Mouse (Mus musculus) forebrain, embryonic 14.5 days (tissue): ENCODE data around the gene Nkiras2. TPM values are rescaled to one million over a fixed set of nuclear protein-coding genes. Genes with fewer than 3 reads are reported as not detected.

ENCODE experiments used
- ATAC-seq: fragments of 200-750 bp; cut with Nextera tagmentation; 2 replicates; pipeline ENCODE4 v1.8.0; 2017; ENCODE audit warnings: mild to moderate bottlenecking, moderate library complexity
- DNase-seq: peaks from one replicate; pipeline ENCODE4 v3.0.0-alpha.2; 2015; ENCODE audit warnings: low spot score
- H3K27ac ChIP-seq: fragments of 300-500 bp; sonication (generic); 2 replicates; pipeline ENCODE4 v1.5.1; 2014; ENCODE audit warnings: low read depth, mild to moderate bottlenecking, control low read depth, low read length, moderate library complexity
- H3K27me3 ChIP-seq: fragments of 300-500 bp; sonication (generic); replicated peaks from 2 replicates; pipeline ENCODE4 v1.6.1; 2014; ENCODE audit warnings: low read length, control low read depth, mixed read lengths; ENCODE audit not compliant: control insufficient read depth, insufficient read depth
- H3K36me3 ChIP-seq: fragments of 300-500 bp; sonication (generic); 2 replicates; pipeline ENCODE4 v1.6.1; 2014; ENCODE audit warnings: low read length, control low read depth; ENCODE audit not compliant: control insufficient read depth, insufficient read depth
- H3K4me1 ChIP-seq: fragments of 300-500 bp; sonication (generic); 2 replicates; pipeline ENCODE4 v1.6.1; 2014; ENCODE audit warnings: antibody characterized with exemption, low read length, control low read depth; ENCODE audit not compliant: control insufficient read depth, insufficient read depth
- H3K4me2 ChIP-seq: fragments of 300-500 bp; sonication (generic); 2 replicates; pipeline ENCODE4 v1.6.1; 2014; ENCODE audit warnings: mild to moderate bottlenecking, control low read depth, low read length
- H3K4me3 ChIP-seq: fragments of 300-500 bp; sonication (generic); 2 replicates; pipeline ENCODE4 v1.5.1; 2014; ENCODE audit warnings: low read depth, low read length, control low read depth
- H3K9ac ChIP-seq: fragments of 300-500 bp; sonication (generic); 2 replicates; pipeline ENCODE4 v1.6.1; 2014; ENCODE audit warnings: mild to moderate bottlenecking, low read length, control low read depth, moderate library complexity
- H3K9me3 ChIP-seq: fragments of 300-500 bp; sonication (generic); replicated peaks from 2 replicates; pipeline ENCODE4 v1.6.1; 2016; ENCODE audit warnings: low read length, control low read depth, mixed read lengths; ENCODE audit not compliant: control insufficient read depth
- WGBS: fragments of 180-500 bp; shearing (Covaris S2); extraction: QIAGEN DNeasy Blood & Tissue Kit; methylation state at CpG from one replicate; pipeline ENCODE4 v1.1.7; 2014; 5-methylcytosine and 5-hydroxymethylcytosine counted together
- polyA plus RNA-seq: library from polyadenylated mRNA; unstranded; fragments of >200 nt; fragmentation: Nextera tagmentation; extraction: Ambion mirVana; gene quantifications from 2 replicates; pipeline ENCODE4 v1.2.1, GENCODE M21; 2014

Gene Nkiras2
- polyA plus RNA-seq, 1 experiment from 2014 or later: 122 TPM

GRCm38 (mm10) chr11:100619485-100619975 is 486 bp downstream of the Nkiras2 start:
- ATAC-seq (peak; percentile 98), DNase-seq (peak; percentile 99)
- Histone ChIP-seq H3K36me3 (peaks cover 9% of the 10 kb centered on the region; the same call in 1 of the 2 replicates), H3K4me1 (peaks cover 20% of the 10 kb centered on the region), H3K4me2 (peak overlapping the region; percentile 91), H3K9ac (peak overlapping the region; percentile 91), H3K9me3 (no peaks in the 10 kb centered on the region), H3K27ac (peak overlapping the region; percentile 91), H3K27me3 (no peaks in the 10 kb centered on the region), H3K4me3 (peak overlapping the region; percentile 91)
- WGBS: 0% methylated on average over 40 of the region's 40 CpGs

- Histone ChIP-seq H3K4me2 (peak within 1 kb of the TSS; percentile 91), H3K9ac (peak within 1 kb of the TSS; percentile 91), H3K4me1 (peaks cover 20% of the 10 kb centered on the region), H3K27me3 (no peaks in the 10 kb centered on the region), H3K4me3 (peak within 1 kb of the TSS; percentile 91), H3K36me3 (peaks cover 13% of the 10 kb centered on the region; the same call in 1 of the 2 replicates), H3K27ac (peak within 1 kb of the TSS; percentile 91), H3K9me3 (no peaks in the 10 kb centered on the region)
- WGBS: 3% methylated on average over 11 of the region's 11 CpGs
- ATAC-seq: no peak; the same call in 1 of the 2 replicates
- DNase-seq: no peak
These were observed 938 bp downstream of the Nkiras2 start, which contains the start of gene Dnajc7 for GRCm38 (mm10) chr11:100619982-100620381. Gene Dnajc7 (minus strand): TSS chr11:100620168.

GRCm38 (mm10) chr11:100622714-100623113 is 3.7 kb downstream of the Nkiras2 start:
- Histone ChIP-seq H3K27ac (peak overlapping the region; percentile 56), H3K4me1 (peaks cover 18% of the 10 kb centered on the region), H3K4me2 (peak overlapping the region; percentile 59), H3K4me3 (peak overlapping the region; percentile 57), H3K9me3 (no peaks in the 10 kb centered on the region), H3K9ac (peak overlapping the region; percentile 79), H3K36me3 (peaks cover 30% of the 10 kb centered on the region), H3K27me3 (no peaks in the 10 kb centered on the region)
- ATAC-seq: peak; percentile 56
- under 1% methylated on average over 24 of the region's 24 CpGs for WGBS
- peak; percentile 95 for DNase-seq

- Histone ChIP-seq H3K9ac (peak overlapping the region; percentile 32; the same call in 1 of the 2 replicates), H3K27me3 (no peaks in the 10 kb centered on the region), H3K4me3 (no peak overlapping the region), H3K9me3 (no peaks in the 10 kb centered on the region), H3K27ac (no peak overlapping the region), H3K4me1 (peaks cover 11% of the 10 kb centered on the region), H3K36me3 (peaks cover 30% of the 10 kb centered on the region), H3K4me2 (peak overlapping the region; percentile 59)
- peak; percentile 48 for DNase-seq
- no peak for ATAC-seq
- 38% methylated on average over 5 of the region's 5 CpGs for WGBS
These were observed 4.8 kb downstream of the Nkiras2 start for GRCm38 (mm10) chr11:100623867-100624266.

GRCm38 (mm10) chr11:100625754-100626700 is 7.0 kb downstream of the Nkiras2 start:
- Histone ChIP-seq H3K9ac (no peak overlapping the region), H3K36me3 (peaks cover 30% of the 10 kb centered on the region), H3K27ac (no peak overlapping the region), H3K27me3 (no peaks in the 10 kb centered on the region), H3K4me3 (no peak overlapping the region), H3K4me2 (no peak overlapping the region), H3K4me1 (peaks cover 12% of the 10 kb centered on the region), H3K9me3 (no peaks in the 10 kb centered on the region)
- DNase-seq: no peak
- no peak for ATAC-seq
- 96% methylated on average over 23 of the region's 23 CpGs for WGBS

- peaks cover 30% of the 10 kb centered on the region for H3K36me3 ChIP-seq
- H3K27ac ChIP-seq: no peak overlapping the region
- H3K4me3 ChIP-seq: no peak overlapping the region
- 24% methylated on average over 9 of the region's 9 CpGs for WGBS
- no peak overlapping the region for H3K9ac ChIP-seq
- peaks cover 12% of the 10 kb centered on the region for H3K4me1 ChIP-seq
- H3K27me3 ChIP-seq: no peaks in the 10 kb centered on the region
- DNase-seq (peak; percentile 60), ATAC-seq (peak; percentile 44; the same call in 1 of the 2 replicates)
- H3K9me3 ChIP-seq: no peaks in the 10 kb centered on the region
- H3K4me2 ChIP-seq: no peak overlapping the region
These were observed 7.7 kb downstream of the Nkiras2 start for GRCm38 (mm10) chr11:100626701-100627195.

GRCm38 (mm10) chr11:100628056-100628455 is 9.0 kb downstream of the Nkiras2 start:
- Histone ChIP-seq H3K27me3 (no peaks in the 10 kb centered on the region), H3K4me2 (no peak overlapping the region), H3K4me3 (no peak overlapping the region), H3K4me1 (peaks cover 12% of the 10 kb centered on the region), H3K9me3 (no peaks in the 10 kb centered on the region), H3K9ac (no peak overlapping the region), H3K36me3 (peaks cover 30% of the 10 kb centered on the region), H3K27ac (no peak overlapping the region)
- DNase-seq: no peak
- no peak for ATAC-seq
- 81% methylated on average over 5 of the region's 5 CpGs for WGBS

- 45% methylated on average over 13 of the region's 13 CpGs for WGBS
- no peak overlapping the region for H3K27ac ChIP-seq
These were observed 9.9 kb downstream of the Nkiras2 start for GRCm38 (mm10) chr11:100628862-100629352.

More at GRCm38 (mm10) chr11:100628862-100629352, 9.9 kb downstream of the Nkiras2 start:
- H3K9ac ChIP-seq: peak overlapping the region; percentile 26; the same call in 1 of the 2 replicates
- no peak overlapping the region for H3K4me2 ChIP-seq
- no peaks in the 10 kb centered on the region for H3K27me3 ChIP-seq
- DNase-seq (peak; percentile 31), ATAC-seq (no peak)
- peaks cover 30% of the 10 kb centered on the region for H3K36me3 ChIP-seq
- peaks cover 6% of the 10 kb centered on the region for H3K4me1 ChIP-seq
- H3K9me3 ChIP-seq: no peaks in the 10 kb centered on the region
- H3K4me3 ChIP-seq: no peak overlapping the region
